Mouse (Mus musculus) heart, postnatal 36 days (tissue): Measurements from ENCODE around the gene Lcn12. TPM values are rescaled to one million over a fixed set of nuclear protein-coding genes. Genes with fewer than 3 reads are reported as not detected.

Experiments
- DNase-seq, 2 experiments: peaks; one replicate each; pipeline ENCODE4 v3.0.0; 2021 to 2022
- intact Hi-C: fragments of 180-260 bp; cut with DNase I; formaldehyde crosslinking; loops from one replicate; pipeline ENCODE4 v1.15.1; 2025
- total RNA-seq, 2 experiments: library from RNA; stranded (reverse); gene quantifications; 2 replicates each; pipeline ENCODE4 v1.2.3; 2021

Lcn12 gene
- total RNA-seq, 2 experiments from 2014 or later: not detected

GRCm38 (mm10) chr2:25497846-25498575, 4.3 kb upstream of the Lcn12 start:
- intact Hi-C loops: loop anchor here (5.0 kb wide), 1 partner anchor 71 kb away; the partner anchor contains the start of gene Abca2
- no peak for DNase-seq

DNA sequence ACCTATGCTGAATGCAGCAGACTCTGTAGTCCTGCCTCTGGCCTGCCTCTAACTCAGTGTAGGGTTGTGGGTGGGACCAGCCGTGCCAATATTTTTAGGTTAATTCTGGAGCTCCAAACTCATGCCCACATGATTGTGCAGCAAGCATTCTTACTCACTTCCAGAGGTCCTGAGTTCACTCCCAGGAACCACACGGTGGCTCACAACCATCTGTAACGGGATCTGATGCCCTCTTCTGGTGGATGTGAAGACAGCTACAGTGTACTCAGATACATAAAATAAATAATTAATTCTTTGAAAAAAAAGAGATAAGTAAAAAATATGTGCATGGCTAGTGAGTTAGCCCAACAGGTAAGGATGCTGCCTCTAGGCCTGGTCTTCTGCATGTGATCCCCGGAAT, 2.8 kb upstream of the Lcn12 start:
- no peak for DNase-seq
- intact Hi-C loops: loop anchor here (5.0 kb wide), 1 partner anchor 69 kb away; the partner anchor contains the start of gene Abca2

GRCm38 (mm10) chr2:25492988-25493387, 723 bp downstream of the Lcn12 start:
- no peak for DNase-seq
- intact Hi-C loops: no loop called here

- no peak for DNase-seq
- intact Hi-C loops: no loop called here
Measured at GRCm38 (mm10) chr2:25488671-25489068, 5.0 kb downstream of the Lcn12 start.

GRCm38 (mm10) chr2:25487965-25488670, 5.6 kb downstream of the Lcn12 start:
- intact Hi-C loops: no loop called here
- DNase-seq: no peak

DNA sequence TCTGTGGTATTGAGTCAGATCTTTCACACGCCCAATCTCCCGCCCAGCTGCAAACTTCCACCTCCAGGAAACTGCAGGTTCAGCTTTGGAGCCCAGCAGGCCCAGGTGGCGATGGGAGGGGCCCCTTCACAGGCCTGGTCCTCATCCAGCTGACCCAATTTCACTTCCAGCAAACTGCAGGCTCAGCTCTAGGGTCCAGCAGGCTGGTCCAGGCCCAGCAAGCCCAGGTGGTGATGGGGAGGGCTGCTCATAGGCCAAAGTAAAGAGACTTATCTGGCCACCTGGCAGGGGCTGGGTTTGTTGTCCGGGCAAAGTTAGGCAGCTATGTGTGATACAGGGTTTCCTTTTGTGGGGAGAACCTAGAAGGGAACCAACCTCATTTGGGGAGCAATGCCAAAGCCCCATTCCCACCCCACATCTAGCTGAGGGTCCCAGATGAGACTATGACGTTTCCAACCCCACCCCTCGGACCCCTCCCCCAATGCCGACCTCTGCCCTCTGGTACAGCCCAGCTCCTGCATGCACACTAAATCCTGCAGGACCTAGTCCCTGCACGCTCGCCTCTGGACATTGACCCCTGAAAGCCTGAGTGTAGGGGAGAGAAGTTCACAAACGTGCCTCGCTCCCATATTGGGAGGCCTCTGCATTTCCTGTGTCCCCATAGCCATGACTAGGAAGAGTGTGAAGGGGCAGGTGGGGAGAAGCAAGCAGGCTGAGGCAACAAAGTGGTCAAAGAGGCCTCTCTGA, 8.6 kb downstream of the Lcn12 start:
- DNase-seq: no peak
- intact Hi-C loops: no loop called here

DNA sequence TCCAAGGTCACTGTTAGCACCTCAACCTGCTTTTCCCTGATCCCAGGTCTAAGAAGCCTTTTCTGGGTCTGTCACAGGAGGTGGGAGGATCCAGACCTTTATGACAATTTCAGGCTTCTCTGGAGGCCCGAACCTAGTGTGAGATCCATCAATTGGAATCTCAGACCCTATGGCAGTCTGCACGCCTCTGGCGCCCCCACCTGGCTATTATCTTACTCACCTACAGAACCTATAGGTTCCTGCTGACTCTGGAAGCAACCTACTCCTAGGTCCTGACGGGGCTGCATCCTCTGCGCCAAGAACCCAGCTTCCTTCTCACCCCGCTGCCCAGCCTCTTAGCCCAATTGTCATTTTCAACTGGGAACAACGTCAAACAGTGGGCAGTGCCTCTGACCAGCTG, 10.7 kb downstream of the Lcn12 start:
- intact Hi-C loops: loop anchor here (2.0 kb wide), 1 partner anchor 58 kb away; no protein-coding TSS in a partner anchor
- peak in 1 of 2 experiments; percentile 47 for DNase-seq

DNA sequence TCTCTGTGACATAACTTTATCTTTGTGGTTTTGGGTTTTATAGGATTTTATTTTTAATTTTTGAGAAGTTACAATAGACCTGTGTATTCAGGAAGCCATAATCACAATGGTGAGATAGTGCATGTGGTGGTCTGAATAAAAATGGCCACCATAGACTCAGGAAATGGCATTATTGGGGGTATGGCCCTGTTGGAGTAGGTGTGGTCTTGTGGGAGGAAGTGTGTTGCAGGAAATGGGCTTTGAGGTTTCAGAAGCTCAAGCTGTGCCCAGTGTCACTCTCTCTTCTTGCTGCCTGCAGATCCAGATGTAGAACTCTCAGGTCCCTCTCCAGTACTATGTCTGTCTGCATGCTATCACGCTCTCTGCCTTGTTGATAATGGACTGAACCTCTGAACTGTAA, 13.2 kb downstream of the Lcn12 start:
- no peak for DNase-seq
- intact Hi-C loops: no loop called here

DNA sequence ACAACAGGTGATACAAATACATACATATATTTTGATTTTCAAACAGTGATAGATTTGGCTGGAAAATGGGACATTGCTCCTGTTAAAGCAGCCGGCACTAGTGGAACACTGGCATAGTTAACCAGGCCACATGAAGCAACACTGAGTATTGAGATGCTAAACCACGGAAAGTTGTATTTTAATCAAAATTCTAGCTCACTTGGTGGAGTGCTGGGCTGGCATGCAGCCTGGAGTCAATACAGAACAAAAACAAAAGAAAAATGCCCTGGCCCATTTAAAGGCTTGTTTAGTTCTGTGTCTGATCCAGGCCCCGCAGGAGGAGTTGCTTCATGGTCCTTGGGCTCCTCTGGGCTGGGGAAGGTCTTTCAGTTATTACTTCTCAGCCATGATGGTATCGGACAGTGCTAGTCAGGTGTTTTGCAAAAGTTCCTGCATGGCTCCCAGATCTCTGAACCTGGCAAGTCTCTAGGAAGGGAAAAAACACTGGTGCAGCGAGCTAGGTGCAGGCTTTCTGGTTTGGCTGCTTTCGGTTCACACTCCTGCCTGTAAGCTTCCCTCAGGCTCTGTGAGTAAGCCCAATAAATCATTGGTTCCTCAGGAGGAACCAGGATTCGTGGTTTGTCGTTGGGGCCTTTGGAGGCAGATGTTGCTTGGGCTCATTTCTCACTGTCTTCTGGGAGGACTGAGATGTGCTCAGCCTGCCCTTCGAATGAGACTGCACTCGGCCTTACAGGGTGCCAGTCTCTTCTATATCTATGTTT, 14.0 kb downstream of the Lcn12 start:
- no peak for DNase-seq
- intact Hi-C loops: no loop called here

DNA sequence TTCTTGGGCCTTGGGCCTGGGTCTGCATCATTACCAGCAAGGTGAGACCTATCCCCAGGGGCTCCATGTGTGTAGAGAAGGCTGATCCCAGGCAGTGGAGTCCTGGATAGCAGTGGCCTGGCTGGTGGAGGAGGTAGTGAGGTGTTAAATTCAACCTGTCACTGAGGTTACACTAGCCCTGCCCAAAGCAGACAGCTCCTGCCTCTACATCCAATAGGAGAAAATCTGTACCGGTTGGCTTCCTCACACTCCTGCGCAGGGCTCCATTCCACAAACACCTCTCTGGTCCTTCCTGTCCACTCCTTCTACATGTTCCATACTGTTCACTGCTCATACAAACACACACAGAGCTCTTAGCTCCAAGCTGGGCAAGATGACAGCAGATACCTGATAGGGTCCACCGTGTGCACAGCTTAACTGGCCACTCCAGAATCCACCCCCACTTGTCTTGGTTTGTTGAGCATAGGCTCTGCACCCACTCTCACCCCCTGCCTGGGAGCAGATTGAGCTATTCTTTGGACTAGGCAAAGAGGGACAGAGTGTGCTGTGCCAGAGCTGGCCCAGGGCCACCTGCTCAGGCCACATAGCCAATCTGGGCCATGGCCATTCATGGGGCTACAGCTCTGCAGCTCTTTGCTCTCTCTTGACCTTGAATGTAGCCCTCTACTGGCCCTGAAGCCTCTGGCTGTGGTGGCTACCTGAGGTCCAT, 15.6 kb downstream of the Lcn12 start:
- intact Hi-C loops: no loop called here
- peak; percentile 45 to 47 for DNase-seq

- DNase-seq: no peak
- intact Hi-C loops: no loop called here
Measured at GRCm38 (mm10) chr2:25477541-25477940, 16.2 kb downstream of the Lcn12 start.

GRCm38 (mm10) chr2:25472550-25472949, 21.2 kb downstream of the Lcn12 start:
- DNase-seq: no peak
- intact Hi-C loops: no loop called here

GRCm38 (mm10) chr2:25469969-25470368, 23.7 kb downstream of the Lcn12 start, which contains the start of gene Ptgds:
Ptgds (minus strand) TSS chr2:25470046.
- intact Hi-C loops: no loop called here
- DNase-seq: no peak

DNA sequence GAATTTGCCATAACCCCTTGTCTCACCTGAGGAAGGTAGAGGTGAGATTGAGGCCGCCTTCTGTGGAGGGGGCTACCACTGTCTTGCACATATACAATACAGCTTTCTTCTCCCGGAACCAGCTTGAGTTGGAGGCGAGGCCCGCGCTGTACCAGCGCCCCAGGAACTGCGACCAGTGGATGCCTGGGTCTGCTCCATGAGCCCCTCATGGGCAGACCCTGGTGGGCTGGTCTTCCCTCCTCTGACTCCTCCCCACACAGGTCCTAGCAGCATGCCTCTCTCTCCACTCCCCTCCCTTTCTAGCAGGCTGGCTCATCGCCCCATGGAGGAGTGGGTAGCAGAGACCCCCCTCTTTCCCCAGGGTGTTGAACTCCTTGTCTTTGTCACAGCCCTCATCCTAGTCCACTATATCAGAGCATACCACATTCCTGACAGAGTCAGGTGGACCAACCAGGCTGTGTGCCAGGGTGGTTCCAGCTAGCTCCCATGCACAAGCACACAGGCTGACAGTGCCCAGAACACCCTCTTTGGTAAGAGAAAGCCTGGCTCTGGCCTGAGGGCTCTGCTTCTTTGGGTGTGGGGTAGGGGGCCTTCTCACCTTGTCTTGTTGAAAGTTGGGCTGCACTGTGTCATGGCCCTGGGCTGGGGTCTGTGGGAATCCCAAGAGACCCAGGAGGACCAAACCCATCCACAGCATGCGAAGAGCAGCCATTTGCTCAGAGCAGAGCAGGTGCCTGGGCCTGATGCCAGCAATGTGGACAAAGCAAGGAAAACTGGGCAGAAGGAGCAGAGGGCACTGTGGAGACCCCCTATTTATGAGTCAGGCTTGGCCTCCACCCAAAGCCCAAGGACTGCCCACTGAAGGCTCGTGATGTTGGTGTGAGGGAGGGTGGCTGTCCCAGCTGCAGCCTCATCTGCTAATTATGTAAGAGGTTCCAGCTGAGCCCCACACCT, 24.5 kb downstream of the Lcn12 start:
- intact Hi-C loops: no loop called here
- peak in 1 of 2 experiments; percentile 42 for DNase-seq

DNA sequence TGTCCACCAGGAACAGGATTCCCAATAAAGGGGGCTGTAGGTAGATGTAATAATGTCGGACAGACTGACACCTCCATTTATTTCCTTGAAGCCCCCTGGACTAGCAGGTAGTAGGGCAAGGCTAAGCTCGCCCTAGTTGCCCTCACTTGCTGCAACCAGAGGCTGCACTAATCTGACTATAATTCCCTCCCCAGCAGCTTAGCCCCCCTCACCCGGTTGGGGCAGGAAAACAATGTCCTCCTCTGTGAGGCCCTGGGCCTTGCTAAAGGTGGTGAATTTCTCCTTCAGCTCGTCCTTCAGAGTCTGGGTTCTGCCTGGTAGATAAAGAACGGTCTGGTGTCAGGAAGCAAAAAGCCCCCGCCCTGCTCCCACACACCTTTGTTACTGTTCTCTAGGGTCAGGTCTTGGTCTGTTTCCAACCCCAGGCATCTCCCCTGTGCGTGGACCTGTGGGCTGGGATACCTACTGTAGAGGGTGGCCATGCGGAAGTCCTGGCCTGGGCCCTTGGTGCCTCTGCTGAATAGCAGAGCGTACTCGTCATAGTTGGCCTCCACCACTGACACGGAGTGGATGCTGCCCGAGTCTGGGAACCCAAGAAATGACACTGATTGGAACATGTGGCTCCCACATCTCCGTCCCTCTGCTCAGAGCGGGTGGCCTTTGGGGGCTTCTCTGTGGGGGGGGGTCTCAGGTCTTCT, 26.0 kb downstream of the Lcn12 start:
- no peak for DNase-seq
- intact Hi-C loops: no loop called here

GRCm38 (mm10) chr2:25465816-25466635, 27.7 kb downstream of the Lcn12 start:
- intact Hi-C loops: loop anchor here (2.0 kb wide), 1 partner anchor 35 kb away; the partner anchor contains the start of genes C8g and Fbxw5
- no peak for DNase-seq

- DNase-seq: no peak
- intact Hi-C loops: loop anchor here (2.0 kb wide), 1 partner anchor 36 kb away; the partner anchor contains the start of genes C8g and Fbxw5
Measured at GRCm38 (mm10) chr2:25465256-25465655, 28.5 kb downstream of the Lcn12 start.
